Mouse (Mus musculus): ENCODE results near the gene Mrap2.
"Not testable (repeated sequence)": the region's sequence is repeated elsewhere in the genome, so short reads cannot be mapped to it uniquely, and the experiment has no call there.

Gene Mrap2

DNA sequence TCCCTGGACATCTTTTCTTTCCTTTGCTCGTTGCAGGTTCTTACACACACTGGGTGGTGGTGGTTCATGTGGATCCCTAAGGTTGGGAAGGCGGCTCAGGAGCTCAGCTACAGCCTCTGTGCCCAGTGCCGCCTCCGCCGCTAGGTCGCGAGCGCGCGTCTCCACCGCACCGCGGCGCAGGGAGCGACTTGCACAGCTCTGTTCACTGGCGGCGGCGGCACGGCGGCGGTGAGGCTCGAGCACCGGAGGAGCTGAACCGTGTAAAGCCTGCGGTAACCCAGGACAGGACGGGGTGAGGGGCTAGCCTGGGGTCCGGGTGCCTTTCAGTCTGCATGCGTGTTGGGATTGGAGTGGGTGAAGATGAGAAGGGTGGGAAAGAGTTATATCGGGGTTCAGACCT is at the start of gene Mrap2:
Gene Mrap2 (plus strand): TSS at position 201 of the 400 bp plus-strand sequence.
- DNase-seq (ENCODE audit: low read depth) = no peak

DNA sequence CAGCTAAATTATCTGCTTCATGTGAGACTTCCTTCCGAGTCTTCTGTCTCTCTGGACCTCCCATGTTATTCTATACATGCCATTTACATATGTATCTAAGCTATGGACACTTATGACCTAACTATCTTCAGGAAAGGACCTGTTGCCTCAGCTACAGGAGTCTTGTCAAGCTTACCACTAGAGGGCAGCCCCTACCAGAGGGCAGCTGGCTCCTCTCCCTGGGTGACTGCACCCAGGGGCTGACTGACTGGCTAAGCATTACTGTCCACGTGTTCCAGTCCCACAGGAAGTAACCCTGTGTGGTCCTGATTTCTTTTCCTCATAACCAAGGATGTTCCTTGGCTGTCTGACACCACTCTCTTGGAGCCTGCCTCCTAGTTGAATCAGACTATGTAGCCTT is 46.1 kb upstream of the Mrap2 start:
- DNase-seq (ENCODE audit: low read depth) = peak; percentile 59

DNA sequence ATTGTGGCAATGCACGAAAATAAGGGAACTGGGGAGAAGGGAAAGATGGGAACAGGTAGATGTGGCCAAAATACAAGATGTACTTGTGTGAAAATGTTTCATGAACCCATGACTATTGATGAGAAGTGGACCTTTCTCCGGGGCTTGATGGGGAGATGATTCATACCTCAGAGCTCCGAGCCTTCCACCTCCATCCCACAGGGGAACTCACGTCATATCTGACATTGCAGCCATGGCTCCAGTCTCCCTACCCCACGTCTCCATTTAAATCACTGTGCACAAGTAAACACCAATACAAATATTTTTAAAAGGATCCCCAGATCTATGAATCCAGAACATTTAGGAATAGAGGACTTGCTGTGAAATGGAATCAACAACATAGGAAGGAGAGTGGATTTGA is 29.1 kb upstream of the Mrap2 start:
- DNase-seq (ENCODE audit: low read depth) = no peak

DNA sequence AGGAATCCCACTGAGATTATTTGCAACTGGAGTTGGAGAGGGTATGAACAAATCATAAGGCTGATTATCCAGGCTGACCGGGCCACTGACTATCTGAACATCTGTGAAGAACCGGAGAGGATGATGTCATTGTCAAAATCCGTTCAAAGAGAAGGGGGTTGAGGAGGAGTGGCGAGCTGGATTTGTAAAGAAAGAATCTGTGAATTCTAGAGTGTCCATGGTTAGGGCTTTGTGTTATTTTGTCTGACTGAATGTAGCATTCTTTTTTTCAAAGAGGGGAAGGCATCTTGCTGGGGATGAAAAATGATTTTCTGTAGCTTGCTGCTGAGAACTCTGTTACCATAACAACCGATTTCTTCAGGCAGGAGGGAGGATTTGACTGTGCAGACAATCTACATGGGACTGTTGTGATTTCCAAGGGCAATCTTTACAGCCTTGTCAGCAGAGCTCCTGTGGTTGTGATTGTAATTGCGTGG is 28.6 kb upstream of the Mrap2 start:
- no peak for DNase-seq (ENCODE audit: low read depth)

DNA sequence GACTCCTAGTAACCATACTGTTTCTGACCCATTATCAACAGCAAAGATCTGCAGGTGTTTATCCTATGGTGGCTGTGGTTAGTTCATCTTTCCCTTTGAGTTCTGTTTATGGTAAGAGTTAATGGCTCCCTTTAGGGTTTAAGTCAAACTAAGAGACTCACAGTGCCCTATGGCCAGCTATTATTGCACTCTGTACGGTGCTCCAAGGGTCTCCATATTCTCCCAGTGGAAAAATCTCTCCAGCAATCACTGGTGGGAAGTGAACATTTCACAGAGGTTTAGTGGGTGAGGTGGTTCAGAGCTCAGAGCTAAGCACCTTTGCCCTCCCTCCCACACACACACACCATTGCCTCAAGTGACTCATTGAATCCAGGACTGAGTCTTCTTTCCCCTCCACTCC is 28.1 kb upstream of the Mrap2 start:
- DNase-seq (ENCODE audit: low read depth) = no peak

DNA sequence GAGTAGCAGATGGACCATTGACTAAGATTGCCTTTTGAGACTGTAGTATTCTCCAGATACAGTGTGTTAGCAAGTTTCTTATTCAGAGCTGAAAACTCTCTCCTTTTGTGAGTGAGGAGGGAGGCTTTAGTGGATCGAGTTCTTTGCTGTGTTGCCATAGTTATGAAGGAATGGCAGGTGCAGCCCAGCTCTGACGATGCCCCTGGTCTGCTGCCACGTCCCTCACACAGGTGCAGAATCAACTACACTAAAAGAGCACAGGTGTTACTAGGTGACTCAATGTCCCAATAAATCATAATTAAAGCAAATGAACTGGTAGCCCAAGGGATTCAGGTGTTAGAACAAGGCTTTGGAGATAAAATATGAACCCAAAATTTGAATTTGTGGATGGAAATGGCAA is 25.1 kb upstream of the Mrap2 start:
- DNase-seq (ENCODE audit: low read depth) = no peak

DNA sequence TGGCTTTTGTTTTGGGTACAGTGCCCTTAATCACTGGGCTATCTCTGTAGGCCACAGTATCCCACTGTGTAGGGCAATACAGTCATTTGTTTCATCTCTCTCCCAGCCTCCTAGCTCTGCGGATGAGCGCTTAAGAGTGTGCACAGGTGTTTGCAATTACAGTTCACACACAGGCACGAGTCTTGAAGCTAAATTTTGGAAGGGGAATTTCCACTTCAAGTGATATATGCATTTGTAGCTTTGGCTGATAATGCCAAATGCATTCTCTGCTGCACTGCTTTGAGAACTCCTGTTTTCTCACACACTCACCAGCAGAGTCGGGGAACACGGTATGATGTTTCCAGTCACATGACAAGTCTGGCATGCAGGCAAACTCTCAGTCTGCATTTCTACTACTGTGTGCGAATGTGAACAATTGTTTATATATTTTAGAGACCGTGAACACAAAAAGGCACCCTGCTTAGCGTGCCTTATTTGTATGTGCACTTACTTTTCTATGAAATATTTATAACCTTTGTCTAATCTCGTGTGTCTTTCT is 22.1 kb upstream of the Mrap2 start:
- DNase-seq (ENCODE audit: low read depth) = no peak

DNA sequence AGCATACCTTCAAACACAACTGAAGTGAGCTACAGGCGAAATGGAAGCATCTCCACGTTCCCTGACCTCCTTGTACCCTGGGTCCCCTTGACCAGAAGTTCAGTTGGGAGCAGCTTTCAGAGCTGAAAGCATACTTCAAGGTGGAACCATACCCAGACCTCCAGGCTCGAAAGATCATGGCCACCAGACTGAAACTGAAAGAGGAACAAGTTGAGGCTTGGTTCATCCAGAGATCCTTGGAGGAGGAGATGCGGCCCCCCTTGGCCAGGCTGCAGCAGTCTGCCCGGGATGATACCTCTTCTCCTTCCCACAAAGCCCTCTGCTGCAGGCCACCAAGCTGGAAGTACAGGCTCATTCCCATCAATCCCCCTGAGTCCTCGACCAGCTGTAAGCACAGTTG is 17.1 kb upstream of the Mrap2 start:
- not testable (repeated sequence) for DNase-seq (ENCODE audit: low read depth)

DNA sequence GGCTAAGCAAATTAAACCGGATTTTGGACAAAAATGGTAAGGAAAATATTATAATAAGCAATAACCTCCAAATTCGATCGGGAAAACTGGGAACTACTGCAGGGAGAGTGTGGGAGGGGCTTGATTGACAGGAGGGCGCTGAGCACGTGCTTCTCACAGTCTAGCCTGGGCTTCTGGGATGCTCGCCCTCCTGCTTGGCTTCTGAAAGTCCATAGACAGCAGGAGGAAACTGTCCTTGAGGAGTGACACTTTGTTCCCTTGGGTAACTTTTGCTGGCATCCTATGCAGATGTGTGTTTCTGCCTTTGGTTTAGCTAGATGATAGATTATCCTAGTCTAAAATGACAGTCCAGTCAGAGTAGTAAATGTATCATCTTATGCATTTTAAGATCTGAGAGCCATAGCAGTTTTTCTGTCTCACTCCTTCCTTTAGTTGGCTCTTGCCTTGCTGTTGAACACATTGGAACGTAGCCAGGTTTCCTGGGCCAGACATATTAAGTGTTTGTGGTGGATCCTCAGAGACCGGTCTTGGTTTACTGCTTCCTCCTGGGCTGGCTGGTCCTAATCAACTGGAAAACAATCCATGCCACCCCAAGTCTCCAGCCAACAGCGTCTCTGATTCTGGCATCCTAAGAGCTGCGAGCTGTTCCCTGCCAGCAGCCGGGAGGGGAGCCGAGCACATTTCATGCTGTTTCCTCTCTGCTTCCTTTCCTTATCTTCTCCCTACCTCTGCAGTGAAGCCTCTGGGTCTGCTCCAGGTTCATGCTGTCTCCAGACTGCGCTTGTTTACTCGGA is 8.1 kb upstream of the Mrap2 start:
- DNase-seq (ENCODE audit: low read depth) = no peak

DNA sequence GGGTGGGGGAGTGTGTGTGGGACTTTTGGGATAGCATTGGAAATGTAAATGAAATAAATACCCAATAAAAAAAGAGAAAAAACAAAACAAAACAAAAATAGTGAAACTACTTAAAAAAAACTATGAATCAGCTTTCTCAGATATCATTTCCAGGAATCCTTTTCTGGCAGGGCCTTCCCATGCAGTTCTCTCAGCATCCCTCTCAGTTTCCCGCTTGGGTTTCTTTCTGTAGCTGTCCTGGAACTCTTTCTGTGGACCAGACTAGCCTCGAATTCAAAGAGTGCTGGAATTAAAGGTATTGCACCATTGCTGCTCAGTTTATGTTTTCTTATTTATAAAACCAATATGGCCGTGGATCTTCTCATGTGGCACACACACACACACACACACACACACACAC is 1.0 kb upstream of the Mrap2 start:
- DNase-seq (ENCODE audit: low read depth) = no peak

DNA sequence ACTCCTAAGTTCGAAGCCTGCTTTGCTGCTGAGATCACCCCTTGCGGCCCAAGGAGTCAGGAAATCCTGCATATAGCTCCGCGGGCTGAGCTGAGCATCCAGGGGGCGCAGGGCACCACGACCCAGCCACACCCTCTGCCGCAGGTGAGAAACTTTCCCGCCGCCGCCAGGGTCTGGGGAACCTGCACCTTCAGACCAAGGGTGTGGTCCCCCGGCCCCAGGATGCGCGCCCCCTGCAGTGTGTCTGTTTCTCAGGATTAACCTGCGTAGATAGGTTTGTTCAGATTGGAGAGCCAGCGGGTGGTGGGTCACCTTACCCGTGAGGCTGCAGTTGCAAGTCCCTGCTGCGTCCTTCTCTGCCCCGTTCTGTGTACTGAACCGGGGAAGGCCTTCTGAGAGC is 426 bp downstream of the Mrap2 start:
- DNase-seq (ENCODE audit: low read depth) = no peak

DNA sequence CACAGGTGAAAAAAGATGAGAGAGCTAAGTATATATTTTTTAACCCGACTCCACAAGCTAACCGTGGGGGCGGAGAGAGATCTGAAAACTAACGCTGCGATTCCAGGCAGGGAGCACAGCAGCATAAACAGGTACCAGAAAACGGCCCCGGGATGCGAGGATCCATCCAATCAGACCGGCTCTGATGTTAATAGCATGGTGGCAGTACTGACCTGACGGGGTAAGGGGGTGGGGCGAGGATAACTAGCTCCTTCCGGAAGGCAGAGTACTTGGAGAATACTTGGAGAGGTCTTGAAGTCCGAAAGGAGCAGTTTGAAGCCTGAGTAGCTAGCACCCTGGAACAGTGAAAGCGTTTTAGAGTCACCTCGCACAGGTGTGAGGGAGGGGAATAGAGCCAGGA is 1.1 kb downstream of the Mrap2 start:
- no peak for DNase-seq (ENCODE audit: low read depth)

DNA sequence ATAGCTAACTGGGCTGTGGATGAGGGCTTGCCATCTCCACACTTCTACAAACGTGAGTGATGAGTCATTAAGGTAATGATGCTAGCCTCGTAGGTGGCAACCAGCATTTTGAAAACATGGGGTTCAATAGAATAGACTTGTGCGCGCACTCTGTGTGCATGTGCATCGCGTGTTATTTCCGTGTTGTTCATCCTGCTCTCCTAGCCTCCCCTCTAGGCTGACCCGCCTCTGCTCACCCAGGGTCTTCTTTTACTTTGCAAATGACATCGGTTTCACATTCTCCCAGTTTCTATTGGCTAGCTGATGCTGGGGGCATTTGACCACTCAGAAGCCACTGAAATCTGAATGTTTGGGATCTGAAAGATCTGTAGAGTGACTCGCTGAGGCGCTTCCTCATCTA is 1.6 kb downstream of the Mrap2 start:
- no peak for DNase-seq (ENCODE audit: low read depth)

DNA sequence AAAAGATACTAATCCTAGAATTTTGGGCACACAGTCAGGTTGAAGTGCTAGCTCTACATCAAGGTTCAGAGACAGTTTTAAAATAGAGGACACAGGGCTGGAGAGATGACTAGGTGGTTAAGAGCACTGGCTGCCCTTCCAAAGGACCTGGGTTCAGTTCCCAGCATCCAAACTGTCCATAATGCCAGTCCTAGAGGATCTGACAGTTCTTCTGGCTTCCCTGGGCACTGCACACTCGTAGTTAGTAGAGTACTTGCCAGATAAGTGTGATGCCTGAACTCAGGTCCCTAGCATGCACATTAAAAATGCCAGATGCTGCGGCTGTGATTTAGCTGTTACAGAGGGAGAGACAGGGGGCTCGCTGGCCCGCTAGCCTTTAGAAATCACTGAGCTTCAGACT is 2.3 kb downstream of the Mrap2 start:
- no peak for DNase-seq (ENCODE audit: low read depth)

DNA sequence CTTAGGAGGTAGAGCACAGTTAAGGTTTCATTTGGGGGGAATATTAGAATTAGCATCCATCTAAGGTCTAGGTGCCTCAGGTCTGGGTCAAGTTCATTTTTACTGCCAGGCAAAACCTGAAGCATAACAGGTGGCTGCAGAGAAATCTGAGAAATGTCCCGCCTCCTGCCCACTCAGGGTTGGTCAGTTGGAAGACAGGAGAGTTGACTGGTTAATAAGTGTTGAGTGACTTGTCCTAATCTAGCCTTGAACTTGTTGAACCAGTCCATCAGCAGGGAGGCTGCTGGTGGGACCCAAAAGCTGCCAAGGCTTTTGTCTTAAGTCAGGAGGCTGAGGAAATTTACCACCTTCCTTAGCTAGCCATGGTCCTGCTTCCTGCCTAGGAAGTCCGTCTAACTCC is 3.8 kb downstream of the Mrap2 start:
- no peak for DNase-seq (ENCODE audit: low read depth)

DNA sequence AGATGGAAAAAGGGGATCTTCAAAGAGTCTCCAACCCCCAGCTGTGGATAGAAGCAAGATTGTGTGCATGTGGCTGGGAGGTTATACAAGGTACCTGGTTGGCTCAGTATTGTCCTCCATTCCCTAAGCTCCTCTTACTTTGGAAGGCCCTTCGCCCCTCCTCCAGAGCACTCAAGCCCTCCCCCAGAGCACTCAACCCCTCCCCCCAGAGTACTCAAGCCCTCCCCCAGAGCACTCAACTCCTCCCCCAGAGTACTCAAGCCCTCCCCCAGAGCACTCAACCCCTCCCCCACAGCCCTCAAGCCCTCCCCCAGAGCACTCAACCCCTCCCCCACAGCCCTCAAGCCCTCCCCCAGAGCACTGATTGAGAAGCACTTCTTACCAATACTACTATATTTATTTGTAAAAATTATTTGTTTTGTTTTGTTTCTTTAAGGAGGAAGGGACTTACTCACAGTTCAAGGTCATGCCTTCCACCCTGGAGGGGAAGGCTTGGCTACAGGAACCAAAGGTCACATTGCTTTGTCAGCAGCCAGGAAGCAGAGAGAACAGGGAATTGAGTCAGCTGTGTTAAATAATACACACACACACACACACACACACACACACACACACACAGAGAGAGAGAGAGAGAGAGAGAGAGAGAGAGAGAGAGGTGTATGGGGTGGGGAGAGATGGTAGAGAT is 8.7 kb downstream of the Mrap2 start:
- peak; percentile 21 for DNase-seq (ENCODE audit: low read depth)

DNA sequence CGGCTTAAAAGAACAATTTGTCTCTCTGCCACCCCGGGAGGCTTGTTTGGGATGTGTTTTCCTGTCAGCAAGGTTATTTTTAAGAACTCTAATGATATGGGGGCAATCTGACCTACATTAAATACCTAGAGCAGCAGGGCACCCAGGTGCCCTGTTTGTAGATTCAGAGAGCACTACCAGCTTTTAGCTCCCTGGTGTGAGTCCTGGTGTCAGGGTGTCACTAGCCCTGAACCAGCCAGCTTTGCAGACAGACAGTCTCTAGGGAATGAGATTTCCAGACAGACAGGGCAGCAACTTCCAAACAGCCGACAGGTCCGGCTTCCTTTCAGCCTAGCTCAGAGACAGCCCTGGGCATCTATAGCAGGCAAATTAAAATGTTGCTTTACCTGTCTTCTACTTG is 18.5 kb downstream of the Mrap2 start:
- no peak for DNase-seq (ENCODE audit: low read depth)

DNA sequence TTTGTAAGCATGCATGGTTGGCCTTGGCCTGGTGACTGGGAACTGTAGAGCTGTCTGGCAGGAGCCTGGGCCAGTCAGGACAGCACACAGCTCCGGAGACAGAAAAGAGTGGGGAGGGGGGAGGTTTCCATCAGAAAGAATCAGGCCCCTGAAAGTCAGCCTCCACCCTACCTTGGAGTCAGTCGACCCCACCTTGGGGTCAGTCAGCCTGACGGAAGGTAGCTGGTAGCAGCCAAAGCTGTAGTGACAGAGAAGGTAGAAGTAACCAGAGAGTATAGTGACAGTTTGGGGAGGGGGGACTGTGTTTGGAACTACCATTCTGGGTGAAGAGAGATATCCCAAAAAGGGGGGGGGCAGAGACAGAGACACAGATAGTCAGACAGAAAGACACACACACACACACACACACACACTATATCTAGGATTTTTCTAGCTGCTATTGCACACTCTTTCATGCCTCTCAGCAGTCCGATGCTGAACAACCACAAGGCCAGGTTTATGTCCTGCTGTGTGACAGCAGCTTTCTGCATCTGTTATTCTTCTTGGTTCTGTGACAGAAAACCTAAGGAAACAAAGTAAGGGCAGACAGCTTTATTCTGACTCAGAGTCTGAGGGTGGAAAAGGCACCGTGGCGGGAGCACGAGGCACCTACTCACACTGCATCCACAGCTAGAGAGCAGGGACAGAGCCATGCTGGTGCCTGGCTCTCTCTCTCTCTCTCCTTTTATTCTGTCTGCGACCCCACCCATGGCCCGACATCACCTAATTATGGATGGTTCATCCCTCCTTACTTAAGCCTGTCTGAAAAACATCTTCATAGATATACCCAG is 23.1 kb downstream of the Mrap2 start:
- DNase-seq (ENCODE audit: low read depth) = no peak

DNA sequence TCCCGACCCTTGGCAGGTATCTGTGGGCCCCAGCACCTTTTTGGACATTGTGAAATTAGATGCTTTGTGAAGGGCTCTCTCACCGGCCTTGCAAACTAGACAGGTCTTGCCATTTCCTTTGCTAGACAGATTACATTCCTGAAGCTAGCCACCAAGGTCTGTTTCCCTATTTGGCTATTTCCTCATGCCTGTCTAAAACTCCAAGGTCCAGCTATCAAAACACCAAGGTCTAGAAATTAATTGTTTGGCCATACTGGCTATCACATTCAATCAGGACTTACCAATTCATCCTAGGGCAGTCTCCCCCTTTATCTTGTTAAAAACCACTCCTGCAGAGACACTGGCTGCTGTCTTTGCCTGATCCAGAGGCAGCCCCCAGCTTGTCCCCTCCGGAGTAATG is 23.9 kb downstream of the Mrap2 start:
- DNase-seq (ENCODE audit: low read depth) = no peak

DNA sequence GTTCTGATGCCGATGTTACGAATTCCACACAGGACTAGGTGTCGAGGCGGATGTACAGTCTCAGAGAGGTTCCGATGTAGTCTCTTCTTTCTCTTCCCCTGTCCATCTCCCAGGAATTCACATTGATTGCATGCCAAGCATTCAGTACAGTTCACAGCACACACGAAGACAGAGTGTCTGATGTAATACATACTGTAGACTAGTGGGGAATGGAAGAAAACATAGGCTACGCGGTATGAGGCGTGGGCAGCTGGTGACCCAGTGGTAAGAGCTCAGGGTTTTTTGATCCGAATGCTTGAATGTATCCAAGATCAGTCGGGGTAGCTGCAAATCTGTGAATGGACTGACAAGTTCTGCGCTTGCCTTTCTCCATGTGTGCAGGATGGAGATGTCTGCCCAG is 25.0 kb downstream of the Mrap2 start:
- no peak for DNase-seq (ENCODE audit: low read depth)

DNA sequence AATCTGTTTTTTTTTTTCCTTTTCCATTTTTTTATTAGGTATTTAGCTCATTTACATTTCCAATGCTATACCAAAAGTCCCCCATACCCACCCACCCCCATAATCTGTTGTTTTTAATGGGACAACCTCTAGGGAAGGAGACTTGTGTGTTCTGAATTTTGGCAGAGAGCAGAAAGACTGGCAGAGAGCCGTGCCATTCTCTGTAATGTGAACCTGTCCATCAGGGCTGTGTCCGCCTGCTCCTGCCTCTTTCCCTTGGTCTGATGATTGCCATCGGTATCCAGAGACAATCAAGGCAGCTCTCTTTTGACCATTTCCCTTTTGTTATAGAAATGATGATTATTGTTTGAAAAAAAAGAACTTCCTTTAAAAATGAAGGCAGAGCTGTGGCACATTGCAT is 26.8 kb downstream of the Mrap2 start:
- no peak for DNase-seq (ENCODE audit: low read depth)

DNA sequence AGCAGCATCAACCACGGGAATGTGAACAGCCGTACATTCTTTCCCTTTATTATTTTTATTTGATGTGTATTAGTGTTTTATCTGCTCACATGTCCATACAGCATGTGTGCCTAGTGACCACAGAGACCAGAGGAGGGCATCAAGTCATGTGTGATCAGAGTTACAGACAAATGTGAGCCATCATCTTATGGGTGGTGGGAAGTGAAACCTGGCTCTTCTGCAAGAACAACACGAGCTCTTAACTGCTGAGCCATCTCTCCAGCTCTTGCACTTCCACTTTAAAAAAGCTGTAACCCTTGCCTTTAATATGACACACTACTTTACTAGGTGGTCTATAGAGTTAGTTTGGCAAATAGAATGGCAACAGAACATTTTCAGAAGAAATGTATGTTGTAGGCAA is 27.4 kb downstream of the Mrap2 start:
- no peak for DNase-seq (ENCODE audit: low read depth)

DNA sequence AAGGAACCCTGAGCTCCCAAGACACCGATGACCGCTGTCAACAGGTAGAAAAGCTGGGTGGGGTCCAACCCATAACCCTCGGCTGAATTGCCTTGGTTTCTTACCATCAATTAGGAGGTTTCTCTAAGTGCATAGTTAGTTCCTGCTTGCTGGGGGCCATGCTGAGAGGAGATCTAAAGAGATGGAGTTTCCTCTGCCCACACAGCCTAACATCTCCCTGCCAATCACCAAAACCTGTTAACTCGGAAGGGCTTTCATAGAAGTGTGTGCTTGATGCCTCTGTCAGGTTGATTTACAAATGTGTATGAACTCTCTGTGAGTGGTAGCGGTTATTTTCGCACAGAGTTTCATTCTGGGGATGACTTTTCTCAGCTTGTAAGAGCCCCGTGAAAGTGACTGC is 34.4 kb downstream of the Mrap2 start:
- no peak for DNase-seq (ENCODE audit: low read depth)
